Mouse (Mus musculus) hindbrain, embryonic 16.5 days (tissue): ENCODE data around the gene Epor. TPM values are rescaled to one million over a fixed set of nuclear protein-coding genes. Genes with fewer than 3 reads are reported as not detected.

ENCODE experiments used
- ATAC-seq: fragments of 200-750 bp; cut with Nextera tagmentation; 2 replicates; pipeline ENCODE4 v1.8.0; 2017; ENCODE audit warnings: moderate TSS enrichment, moderate library complexity
- H3K27ac ChIP-seq: fragments of 300-500 bp; sonication (generic); 2 replicates; pipeline ENCODE4 v1.5.1; 2014; ENCODE audit warnings: low read depth, mild to moderate bottlenecking, control low read depth, low read length, moderate library complexity
- H3K27me3 ChIP-seq: fragments of 300-500 bp; sonication (generic); replicated peaks from 2 replicates; pipeline ENCODE4 v1.6.1; 2014; ENCODE audit warnings: low read length; ENCODE audit not compliant: control insufficient read depth, insufficient read depth
- H3K36me3 ChIP-seq: fragments of 300-500 bp; sonication (generic); 2 replicates; pipeline ENCODE4 v1.6.1; 2014; ENCODE audit warnings: mild to moderate bottlenecking, low read length, moderate library complexity, mixed read lengths; ENCODE audit not compliant: control insufficient read depth, insufficient read depth
- H3K4me1 ChIP-seq: fragments of 300-500 bp; sonication (generic); 2 replicates; pipeline ENCODE4 v1.6.1; 2014; ENCODE audit warnings: low read depth, low read length; ENCODE audit not compliant: control insufficient read depth, insufficient read depth
- H3K4me2 ChIP-seq: fragments of 300-500 bp; sonication (generic); 2 replicates; pipeline ENCODE4 v1.6.1; 2014; ENCODE audit warnings: mild to moderate bottlenecking, low read length, control low read depth, moderate library complexity
- H3K4me3 ChIP-seq: fragments of 300-500 bp; sonication (generic); 2 replicates; pipeline ENCODE4 v1.5.1; 2014; ENCODE audit warnings: mild to moderate bottlenecking, low read length, control low read depth, moderate library complexity
- H3K9ac ChIP-seq: fragments of 300-500 bp; sonication (generic); 2 replicates; pipeline ENCODE4 v1.6.1; 2014; ENCODE audit warnings: low read depth, mild to moderate bottlenecking, control low read depth, low read length, moderate library complexity
- H3K9me3 ChIP-seq: fragments of 300-500 bp; sonication (generic); 2 replicates; pipeline ENCODE4 v1.6.1; 2014; ENCODE audit warnings: mild to moderate bottlenecking, low read length, moderate library complexity; ENCODE audit not compliant: control insufficient read depth
- WGBS: fragments of 180-500 bp; shearing (Covaris S2); extraction: QIAGEN DNeasy Blood & Tissue Kit; methylation state at CpG from one replicate; pipeline ENCODE4 v1.1.7; 2014; 5-methylcytosine and 5-hydroxymethylcytosine counted together
- polyA plus RNA-seq: library from polyadenylated mRNA; unstranded; fragments of >200 nt; fragmentation: Nextera tagmentation; extraction: Ambion mirVana; gene quantifications from 2 replicates; pipeline ENCODE4 v1.2.1, GENCODE M21; 2015

Gene Epor
- polyA plus RNA-seq, 1 experiment from 2014 or later = 1.2 TPM

DNA sequence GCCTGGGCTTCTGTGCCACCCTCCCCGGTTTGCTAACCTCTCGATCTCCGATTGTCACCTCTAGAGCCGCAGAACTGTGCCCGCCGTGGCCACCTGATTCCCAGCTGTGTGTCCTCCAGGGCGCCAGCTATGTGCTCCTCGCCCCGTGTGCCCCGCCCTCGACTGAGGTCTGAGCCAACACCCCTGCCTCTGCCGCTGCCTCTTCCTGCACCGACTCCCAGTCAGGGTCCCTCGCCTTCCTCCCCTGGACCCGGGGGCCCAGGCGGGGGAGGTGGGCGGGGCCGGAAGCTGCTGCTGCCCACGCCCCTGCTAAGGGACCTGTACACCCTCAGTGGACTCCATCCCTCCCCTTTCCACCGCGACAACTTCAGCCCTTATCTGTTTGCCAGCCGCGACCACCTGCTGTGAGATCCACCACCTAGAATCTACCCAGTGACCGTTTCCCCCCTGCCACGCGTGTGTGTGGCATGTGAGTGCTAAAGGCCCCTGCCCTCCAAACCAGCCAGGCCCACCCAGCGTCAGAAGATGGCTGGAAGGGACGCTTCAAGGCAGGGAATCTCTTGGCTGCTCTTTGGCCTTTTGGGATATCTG is 15.7 kb downstream of the Epor start:
- ATAC-seq = no peak

DNA sequence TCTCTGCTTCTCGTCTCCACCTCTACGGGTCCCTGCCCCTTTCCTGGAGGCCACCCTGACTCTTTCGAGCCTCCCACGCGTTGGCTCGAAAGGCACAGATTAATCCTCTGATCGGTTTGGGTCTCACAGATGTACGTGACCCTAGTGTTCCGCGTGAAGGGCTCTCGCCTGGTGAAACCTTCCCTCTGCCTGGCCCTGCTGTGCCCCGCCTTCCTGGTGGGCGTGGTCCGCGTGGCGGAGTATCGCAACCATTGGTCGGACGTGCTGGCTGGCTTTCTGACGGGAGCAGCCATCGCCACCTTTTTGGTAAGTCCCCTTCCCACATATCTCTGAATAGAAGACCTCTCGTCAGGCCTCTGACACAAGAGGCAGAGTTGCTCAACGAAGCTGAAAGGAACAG is 19.0 kb downstream of the Epor start:
- H3K36me3 ChIP-seq = peaks cover 25% of the 10 kb centered on the region
- H3K27ac ChIP-seq = no peak overlapping the region
- no peak overlapping the region for H3K4me3 ChIP-seq
- no peak overlapping the region for H3K4me2 ChIP-seq
- no peaks in the 10 kb centered on the region for H3K27me3 ChIP-seq
- H3K9me3 ChIP-seq = no peaks in the 10 kb centered on the region
- peaks cover under 1% of the 10 kb centered on the region; the same call in 1 of the 2 replicates for H3K4me1 ChIP-seq
- no peak overlapping the region for H3K9ac ChIP-seq
- ATAC-seq = no peak
- 21% methylated on average over 23 of the region's 23 CpGs for WGBS

More for the DNA sequence above, 15.7 kb downstream of the Epor start:
- no peak overlapping the region for H3K4me3 ChIP-seq
- no peak overlapping the region for H3K4me2 ChIP-seq
- H3K4me1 ChIP-seq = no peaks in the 10 kb centered on the region
- H3K36me3 ChIP-seq = peaks cover 13% of the 10 kb centered on the region; the same call in 1 of the 2 replicates
- 12% methylated on average over 28 of the region's 28 CpGs for WGBS
- no peaks in the 10 kb centered on the region for H3K27me3 ChIP-seq
- no peak overlapping the region for H3K9ac ChIP-seq
- H3K9me3 ChIP-seq = no peaks in the 10 kb centered on the region
- H3K27ac ChIP-seq = no peak overlapping the region

DNA sequence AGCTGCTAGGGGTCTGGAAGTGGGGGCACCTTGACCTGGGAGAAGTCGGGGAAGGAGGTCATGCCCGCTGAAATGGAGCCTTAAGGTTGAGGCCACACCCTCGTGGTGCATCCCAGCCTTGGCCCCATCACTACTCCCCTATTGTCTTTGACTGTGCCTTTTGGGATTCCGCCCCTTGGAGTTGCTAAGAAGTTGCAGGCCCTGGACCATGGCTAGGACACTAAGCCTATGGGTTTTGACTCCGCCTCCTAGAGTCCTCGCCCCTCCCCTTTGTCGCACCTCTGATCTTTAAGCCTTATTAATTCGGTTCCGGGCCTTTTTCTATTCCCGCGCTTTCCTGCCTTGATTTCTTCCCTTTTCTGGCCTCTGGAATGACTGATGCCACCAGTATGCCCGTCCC is 19.7 kb downstream of the Epor start:
- no peak for ATAC-seq

DNA sequence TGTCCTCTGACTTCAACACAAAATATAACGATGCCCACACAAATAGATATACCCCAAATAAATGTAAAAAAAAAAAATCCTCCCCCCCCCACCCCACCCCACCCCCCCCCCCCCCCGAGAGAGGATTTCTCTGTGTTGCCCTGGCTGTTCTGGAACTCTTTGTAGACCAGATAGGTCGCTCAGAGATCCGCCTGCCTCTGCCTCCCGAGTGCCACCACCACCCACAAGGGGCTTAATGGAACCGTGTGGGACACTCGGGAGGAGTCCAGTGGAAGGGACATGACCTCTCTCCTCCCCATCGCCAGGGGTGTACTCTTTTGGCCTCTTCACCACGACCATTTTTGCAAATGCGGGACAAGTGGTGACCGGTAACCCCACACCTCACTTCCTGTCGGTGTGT is 20.3 kb downstream of the Epor start:
- no peak overlapping the region for H3K4me3 ChIP-seq
- peaks cover 23% of the 10 kb centered on the region for H3K36me3 ChIP-seq
- H3K4me1 ChIP-seq = peaks cover 9% of the 10 kb centered on the region
- no peaks in the 10 kb centered on the region for H3K9me3 ChIP-seq
- no peaks in the 10 kb centered on the region for H3K27me3 ChIP-seq
- no peak for ATAC-seq
- no peak overlapping the region for H3K27ac ChIP-seq
- H3K9ac ChIP-seq = no peak overlapping the region
- H3K4me2 ChIP-seq = no peak overlapping the region
- WGBS = 70% methylated on average over 12 of the region's 12 CpGs

More for the DNA sequence above, 19.7 kb downstream of the Epor start:
- H3K4me3 ChIP-seq = no peak overlapping the region
- 52% methylated on average over 12 of the region's 12 CpGs for WGBS
- no peaks in the 10 kb centered on the region for H3K27me3 ChIP-seq
- no peak overlapping the region for H3K4me2 ChIP-seq
- no peak overlapping the region for H3K9ac ChIP-seq
- no peaks in the 10 kb centered on the region for H3K9me3 ChIP-seq
- no peak overlapping the region for H3K27ac ChIP-seq
- H3K36me3 ChIP-seq = peaks cover 25% of the 10 kb centered on the region
- peaks cover 3% of the 10 kb centered on the region for H3K4me1 ChIP-seq

DNA sequence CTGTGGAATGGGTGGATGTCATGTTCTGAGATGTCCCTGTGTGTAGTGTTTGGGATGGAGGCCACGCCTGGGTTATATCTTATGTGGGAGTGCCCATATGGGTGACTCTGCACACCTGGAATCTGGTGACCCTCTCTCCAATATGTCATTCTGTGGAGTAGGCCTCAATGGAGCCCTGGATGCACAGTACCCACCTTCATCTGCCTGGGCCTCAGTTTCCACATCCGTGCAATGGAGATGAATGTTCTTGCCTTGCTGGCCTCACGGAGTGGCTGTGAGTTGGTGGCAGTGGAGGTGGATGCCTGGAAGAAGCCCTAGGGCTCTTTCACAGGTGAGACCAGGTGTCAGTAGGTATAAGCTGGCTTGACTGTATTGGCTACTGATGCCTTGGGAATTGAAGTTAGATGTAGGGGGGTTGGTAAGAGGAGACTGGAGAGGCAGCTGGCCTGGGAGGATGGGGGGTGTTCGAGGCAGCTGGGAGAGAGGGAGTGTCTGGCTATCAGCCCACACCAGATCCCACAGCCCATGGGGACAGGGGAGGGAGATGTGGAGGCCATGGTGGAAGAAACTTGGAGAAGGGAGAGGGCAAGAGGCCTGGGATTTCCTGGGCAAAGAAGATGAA is 25.0 kb downstream of the Epor start:
- 83% methylated on average over 4 of the region's 4 CpGs for WGBS
- Histone ChIP-seq H3K4me1 (peaks cover 14% of the 10 kb centered on the region), H3K27ac (no peak overlapping the region), H3K9me3 (no peaks in the 10 kb centered on the region), H3K27me3 (no peaks in the 10 kb centered on the region; the same call in 1 of the 2 replicates), H3K4me2 (peak overlapping the region; percentile 67), H3K4me3 (peak overlapping the region; percentile 60), H3K36me3 (peaks cover 11% of the 10 kb centered on the region), H3K9ac (peak overlapping the region; percentile 31)
- no peak for ATAC-seq

DNA sequence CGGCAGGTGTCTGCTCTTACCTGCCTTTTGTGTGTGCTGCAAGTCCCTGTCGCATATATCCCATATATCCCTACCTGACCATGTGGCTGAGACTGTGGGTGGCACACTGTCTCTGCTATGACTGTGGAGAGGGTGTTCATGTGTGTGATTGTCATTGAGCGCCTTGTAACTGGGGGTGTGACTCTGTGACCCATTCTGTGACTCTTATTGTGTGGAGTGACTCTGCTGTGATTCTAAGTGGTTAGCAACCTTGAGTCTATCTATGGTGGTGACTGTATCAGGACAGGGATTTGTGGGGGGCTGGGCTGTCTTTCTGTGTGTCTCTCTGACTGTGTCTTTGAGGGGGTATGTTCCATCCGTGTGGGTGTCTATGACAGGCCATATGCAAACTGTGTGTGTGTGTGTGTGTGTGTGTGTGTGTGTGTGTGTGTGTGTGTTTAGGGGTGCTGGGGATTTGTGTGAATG is 25.6 kb downstream of the Epor start:
- Histone ChIP-seq H3K4me2 (peak overlapping the region; percentile 67), H3K9ac (peak overlapping the region; percentile 79), H3K9me3 (no peaks in the 10 kb centered on the region), H3K4me1 (peaks cover 14% of the 10 kb centered on the region), H3K4me3 (peak overlapping the region; percentile 60), H3K36me3 (peaks cover 11% of the 10 kb centered on the region), H3K27ac (peak overlapping the region; percentile 49; the same call in 1 of the 2 replicates), H3K27me3 (no peaks in the 10 kb centered on the region; the same call in 1 of the 2 replicates)
- 54% methylated on average over 4 of the region's 4 CpGs for WGBS
- peak; percentile 32; the same call in 1 of the 2 replicates for ATAC-seq

DNA sequence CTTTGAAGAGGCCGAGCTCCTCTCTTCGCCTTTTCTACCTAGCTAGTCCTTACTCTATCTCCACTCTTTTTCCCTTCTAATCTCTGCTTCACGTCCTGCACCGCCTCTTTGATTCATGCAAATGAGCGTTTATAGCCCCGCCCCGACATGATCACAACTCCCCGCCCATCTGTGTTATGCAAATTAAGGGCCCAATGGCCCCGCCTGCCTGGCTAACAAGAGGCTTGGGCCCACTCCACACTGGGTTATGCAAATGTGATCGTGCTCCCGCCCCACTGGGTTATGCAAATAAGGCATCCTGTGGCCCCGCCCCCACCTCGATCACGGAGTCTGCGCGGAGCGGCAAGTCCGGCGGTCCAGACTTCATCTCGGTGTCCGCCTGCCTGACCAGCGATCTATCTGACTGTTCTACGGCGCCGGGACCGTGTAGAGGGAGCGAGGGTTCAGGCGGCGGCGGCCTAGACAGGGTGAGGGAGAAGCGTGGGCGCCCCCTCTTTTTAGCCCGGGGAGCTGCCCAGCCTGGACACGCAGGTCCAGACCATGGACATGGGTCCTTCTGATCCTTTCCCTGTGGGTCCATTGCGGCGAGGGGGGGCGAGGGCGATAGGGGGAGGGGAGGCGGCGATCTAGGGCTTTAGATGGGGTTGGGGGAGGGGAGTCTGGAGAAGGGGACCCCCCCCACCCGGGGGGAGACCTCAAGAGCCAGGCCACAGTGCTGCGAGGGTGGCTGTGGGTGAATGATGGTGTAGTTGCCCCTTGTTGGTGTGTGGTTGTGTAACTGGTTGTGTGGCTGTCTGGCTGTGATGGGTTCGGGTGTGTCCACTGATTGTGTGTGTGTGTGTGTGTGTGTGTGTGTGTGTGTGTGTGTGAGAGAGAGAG is 26.4 kb downstream of the Epor start, which contains the start of gene Plppr2:
Plppr2 (plus strand) TSS at position 342 of the 879 bp plus-strand sequence.
- Histone ChIP-seq H3K4me2 (peak within 1 kb of the TSS; percentile 67), H3K27ac (peak within 1 kb of the TSS; percentile 75), H3K9ac (peak within 1 kb of the TSS; percentile 79), H3K4me1 (peaks cover 14% of the 10 kb centered on the region), H3K27me3 (no peaks in the 10 kb centered on the region; the same call in 1 of the 2 replicates), H3K9me3 (no peaks in the 10 kb centered on the region), H3K36me3 (peaks cover 11% of the 10 kb centered on the region), H3K4me3 (peak within 1 kb of the TSS; percentile 60)
- 2% methylated on average over 43 of the region's 43 CpGs for WGBS
- ATAC-seq = peak; percentile 96

DNA sequence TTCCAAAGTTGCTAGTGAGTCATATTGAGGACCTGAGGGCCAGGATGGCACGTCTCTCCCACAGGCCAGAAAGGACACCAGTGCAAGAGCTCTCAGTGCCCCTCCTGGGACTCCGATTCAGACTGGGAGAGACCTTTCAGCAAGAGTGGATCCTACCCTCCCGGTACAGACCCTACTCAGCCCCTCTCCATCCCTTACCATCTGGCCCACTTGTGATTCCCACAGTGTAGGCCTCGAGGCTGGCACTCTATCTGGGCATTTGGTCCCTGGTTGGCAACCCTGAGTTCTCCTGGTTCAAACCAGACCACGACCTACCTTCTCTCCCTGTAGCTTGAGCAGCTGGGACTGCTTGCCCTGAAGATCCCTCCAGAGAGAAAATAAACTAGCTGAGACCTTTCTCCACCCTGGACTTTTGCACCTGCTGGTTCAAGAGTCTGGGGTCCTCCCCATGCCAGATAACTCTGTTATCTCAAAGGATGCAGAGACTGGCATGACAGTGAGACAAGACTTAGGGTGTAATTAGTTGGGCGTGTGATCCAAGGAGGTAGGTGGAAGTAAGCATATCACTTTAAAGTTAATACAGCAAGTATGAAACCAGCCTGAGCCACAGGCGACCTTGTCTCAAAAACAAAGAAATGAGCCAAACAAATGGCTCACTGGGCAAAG is 27.7 kb downstream of the Epor start:
- Histone ChIP-seq H3K4me3 (no peak overlapping the region), H3K9ac (no peak overlapping the region), H3K27ac (no peak overlapping the region), H3K4me1 (peaks cover 14% of the 10 kb centered on the region), H3K4me2 (peak overlapping the region; percentile 67), H3K9me3 (no peaks in the 10 kb centered on the region), H3K36me3 (no peaks in the 10 kb centered on the region; the same call in none of the 2 replicates), H3K27me3 (no peaks in the 10 kb centered on the region; the same call in 1 of the 2 replicates)
- 88% methylated on average over 7 of the region's 7 CpGs for WGBS
- ATAC-seq = no peak
